Mouse (Mus musculus) activated CD4-positive, CD25-positive, alpha-beta regulatory T cell (primary cell): ENCODE data around the gene 2700049A03Rik. TPM values are rescaled to one million over a fixed set of nuclear protein-coding genes. Genes with fewer than 3 reads are reported as not detected.

ENCODE experiments used
- polyA plus RNA-seq, 2 experiments: library from polyadenylated mRNA; unstranded; fragments of 100-300 nt; shearing (Covaris generic); gene quantifications; one replicate each; pipeline ENCODE4 v1.2.1; 2017

Gene 2700049A03Rik
- polyA plus RNA-seq = 10 to 100 TPM in 1 of 2 experiments, 1 to 10 TPM in 1; 9.5 to 11.7 TPM

DNA sequence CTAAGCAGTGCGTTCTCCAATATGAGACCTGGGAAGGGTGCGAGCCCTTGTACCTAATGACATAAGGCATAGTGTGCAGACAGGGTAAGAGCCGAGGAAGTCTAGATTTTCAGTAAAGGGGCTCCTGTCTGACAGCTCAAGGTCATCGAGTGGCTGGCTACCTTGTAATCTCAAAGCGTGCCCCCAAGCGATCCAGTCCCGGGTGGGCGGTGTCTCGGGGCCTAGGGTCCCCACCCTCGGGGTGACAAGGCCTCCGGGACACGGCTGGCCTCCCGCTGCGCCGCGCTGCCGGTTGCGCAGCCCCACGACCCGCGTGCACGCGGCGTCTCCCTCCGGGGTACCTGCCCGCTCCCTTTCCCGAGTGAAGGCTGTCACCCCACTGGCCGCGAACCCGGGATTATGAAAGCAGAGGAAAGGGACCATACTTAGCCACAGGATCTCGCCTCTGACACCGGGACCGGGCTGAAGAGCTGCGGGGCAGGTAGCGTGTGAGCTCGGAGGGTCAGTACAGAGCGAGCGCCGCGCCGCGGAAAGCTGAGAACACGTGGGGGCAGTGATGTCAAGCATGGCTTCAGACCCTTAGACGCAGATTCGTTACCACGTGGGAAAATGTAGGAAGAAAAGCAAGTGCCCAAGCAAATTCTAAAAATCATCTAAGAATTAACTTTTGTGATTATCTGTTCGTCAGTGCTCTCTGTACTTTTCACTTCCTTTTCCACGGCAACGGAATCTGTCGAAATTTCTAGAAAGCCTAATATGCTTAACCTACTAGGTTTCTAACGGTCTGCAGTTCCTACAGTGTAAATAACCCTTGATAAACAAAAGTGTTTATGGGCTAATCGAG lies at the start of gene 2700049A03Rik, which contains the start of gene Timm9:
TSS of gene 2700049A03Rik (plus strand) at position 719 of the 844 bp plus-strand sequence.
TSS of gene Timm9 (minus strand) at position 555 of the 844 bp plus-strand sequence.

GRCm38 (mm10) chr12:71111331-71111730 lies 25.3 kb upstream of the 2700049A03Rik start, which contains the start of gene Tomm20l:
Gene Tomm20l, plus strand, starts transcription at chr12:71111428.

Other genes starting within 250 kb of the 2700049A03Rik start
- gene Actr10, start 199.0 kb upstream of the 2700049A03Rik start, polyA plus RNA-seq = 100 to 1,000 TPM; 329 to 400 TPM
- 100 to 1,000 TPM; 386 to 401 TPM for gene Psma3, start 162.2 kb upstream of the 2700049A03Rik start, polyA plus RNA-seq
- gene Arid4a, start 120.9 kb upstream of the 2700049A03Rik start, polyA plus RNA-seq = 100 to 1,000 TPM; 122 to 148 TPM
- under 1 TPM in 1 of 2 experiments, not detected in 1; 0.31 TPM for gene Tomm20l, start 25.4 kb upstream of the 2700049A03Rik start, polyA plus RNA-seq
- 10 to 100 TPM; 36.9 to 71.4 TPM for gene Timm9, start 164 bp upstream of the 2700049A03Rik start, polyA plus RNA-seq
- under 1 TPM in 1 of 2 experiments, not detected in 1; 0.61 TPM for gene Dact1, start 173.0 kb downstream of the 2700049A03Rik start, polyA plus RNA-seq